Mouse (Mus musculus): ENCODE measurements at regions not wholly inside any gene's neighbourhood (a gene's known extent, or its start where the extent isn't known, plus 50 kb on each side); places are given as distances from the start of the nearest gene placed in this dataset.

DNA sequence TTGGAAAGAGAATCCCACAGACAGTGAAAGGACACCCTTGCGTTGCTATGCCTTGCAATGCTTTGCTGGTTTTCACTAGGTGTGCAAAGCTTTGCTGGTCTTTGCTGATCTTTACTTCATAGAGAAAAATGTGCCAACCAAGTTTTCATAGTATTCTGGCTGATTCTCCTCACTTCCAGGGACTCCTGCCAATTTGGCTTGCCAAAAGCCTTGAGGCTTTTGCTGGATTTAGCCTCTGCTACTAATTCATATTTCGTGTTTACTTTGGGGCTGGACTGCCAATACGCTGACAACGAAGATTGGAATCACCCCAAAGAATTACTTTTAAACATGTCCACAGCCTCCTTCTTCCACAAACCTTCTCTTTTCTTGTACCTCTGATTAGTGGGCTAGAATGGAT, 162.2 kb upstream of the Ednrb start:
- no peak for DNase-seq

DNA sequence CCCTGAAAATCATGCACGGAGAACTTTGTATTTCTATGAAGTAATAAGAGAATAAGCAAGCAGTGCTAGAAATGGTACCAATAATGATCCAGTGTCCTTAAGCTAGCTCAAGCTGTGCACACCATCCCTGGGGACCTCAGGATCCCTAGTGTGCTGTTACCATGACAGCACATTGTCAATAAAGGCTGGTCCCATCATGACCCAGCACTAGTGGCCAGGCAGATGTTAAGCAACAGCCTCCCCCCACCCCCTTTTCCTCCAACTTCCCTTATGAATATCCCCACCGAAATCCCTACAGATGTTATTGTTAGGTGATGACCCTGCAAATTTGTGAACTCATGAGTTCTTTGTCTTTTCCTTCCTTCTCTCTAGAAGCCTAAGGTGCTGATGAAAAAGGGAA, 160.9 kb upstream of the Ednrb start:
- no peak for DNase-seq

DNA sequence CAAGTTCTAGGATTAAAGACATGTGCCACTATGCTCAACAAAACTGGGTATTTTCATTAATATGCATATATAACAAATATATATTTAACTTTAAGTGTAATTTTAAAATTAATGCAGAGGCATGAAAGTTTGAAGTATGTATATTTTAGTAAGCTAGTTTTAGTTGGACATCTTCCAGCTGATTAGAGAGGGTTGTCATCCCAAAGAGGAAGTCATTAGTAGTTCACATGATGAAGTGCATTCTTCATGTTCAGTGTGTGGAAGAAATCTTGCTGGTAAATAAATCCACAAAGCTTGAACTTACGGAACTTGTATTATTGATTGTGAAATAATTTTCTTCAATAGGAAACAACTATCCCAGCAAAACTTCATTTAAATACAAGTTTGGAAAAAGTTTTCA, 158.2 kb upstream of the Ednrb start:
- no peak for DNase-seq

DNA sequence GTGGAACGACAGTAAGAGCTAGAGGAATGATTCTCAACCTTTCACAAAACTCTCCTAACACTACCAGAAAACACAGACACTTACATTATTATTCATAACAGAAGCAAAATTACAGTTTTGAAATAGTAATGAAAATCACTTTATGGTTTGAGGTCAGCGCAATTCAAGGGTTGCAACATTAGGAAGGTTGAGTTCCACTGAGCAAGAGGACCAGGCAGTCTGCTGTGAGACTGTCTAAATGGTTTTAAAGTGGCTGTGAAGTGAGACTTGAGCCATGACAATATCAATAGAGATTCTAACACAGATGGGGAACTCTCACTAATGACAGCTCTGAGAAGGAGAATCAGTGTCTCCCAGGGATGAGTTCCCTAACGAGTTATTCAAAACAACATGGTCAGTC, 146.2 kb upstream of the Ednrb start:
- no peak for DNase-seq

DNA sequence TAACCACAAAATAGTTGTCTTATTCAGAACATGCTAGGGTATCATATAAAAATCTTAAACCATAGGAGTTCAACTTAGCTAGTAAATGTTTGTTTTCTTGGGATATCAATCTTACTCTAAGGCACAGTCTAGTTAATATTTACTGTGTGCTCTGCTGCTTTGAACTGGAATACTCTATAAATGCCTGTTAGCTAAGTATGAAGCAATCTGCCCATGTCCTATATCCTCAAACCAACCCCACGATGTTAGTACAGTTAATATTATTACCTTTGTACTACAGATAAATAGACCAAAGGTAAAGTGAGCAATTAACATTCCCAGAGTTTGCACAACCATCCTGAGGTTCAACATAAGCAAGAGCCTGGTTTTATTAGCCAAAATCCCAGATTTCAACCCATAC, 145.7 kb upstream of the Ednrb start:
- DNase-seq = no peak

DNA sequence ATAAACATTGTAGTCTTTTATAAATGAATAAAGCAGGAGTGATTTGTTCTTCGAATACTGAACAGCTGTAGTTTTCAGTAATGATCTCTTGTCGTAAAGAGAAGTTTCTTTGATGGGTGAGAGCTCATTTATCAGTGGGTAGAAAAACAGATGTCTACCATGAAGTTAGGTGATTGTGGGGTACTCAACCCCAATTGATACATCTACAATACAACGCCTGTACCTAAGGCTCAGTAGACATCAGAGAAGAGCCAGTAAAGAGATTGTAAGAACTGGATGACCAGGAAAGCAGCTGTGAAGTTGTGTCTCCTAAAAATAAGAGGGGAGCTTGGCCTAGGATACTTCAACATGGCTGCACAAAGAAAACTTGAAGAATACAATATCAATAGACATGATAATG, 143.1 kb upstream of the Ednrb start:
- no peak for DNase-seq

DNA sequence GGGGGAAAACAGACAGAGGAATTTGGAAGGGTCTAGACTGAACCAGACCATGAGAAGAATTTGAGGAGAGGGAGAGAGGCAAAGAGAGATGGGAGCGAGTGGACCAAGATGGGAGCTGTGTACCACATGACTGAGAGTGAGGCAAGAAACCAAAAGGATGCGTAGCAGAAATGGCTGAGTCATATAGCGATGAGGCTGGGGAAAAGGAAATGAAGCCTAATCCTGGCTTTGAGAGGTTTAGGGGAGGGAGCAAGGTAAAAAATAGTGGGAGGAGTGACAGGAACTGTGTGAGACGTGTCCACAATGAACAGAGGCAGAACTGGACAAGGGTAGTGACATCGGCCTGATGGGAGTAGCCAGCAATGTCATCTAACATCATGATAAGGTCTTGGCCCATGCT, 140.1 kb upstream of the Ednrb start:
- DNase-seq = no peak

DNA sequence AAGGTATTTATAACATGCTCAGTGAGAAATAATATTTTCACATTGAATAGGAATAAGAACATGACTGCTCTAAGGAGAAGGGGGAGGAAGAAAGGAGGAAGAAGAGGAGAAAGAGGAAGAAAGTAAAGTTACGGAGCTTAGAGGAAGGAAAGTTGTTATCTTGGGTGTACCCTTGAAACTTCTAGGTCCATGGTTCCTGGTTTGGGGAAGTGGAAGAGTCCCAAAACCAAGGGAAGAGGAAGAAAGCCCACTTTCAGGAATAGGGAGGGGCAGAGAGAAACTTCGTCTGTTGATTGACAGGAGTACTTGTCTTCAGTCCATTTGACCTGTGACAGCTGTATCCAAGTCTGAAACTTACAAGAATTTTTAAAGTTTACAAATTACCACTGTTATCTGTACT, 134.6 kb upstream of the Ednrb start:
- no peak for DNase-seq

DNA sequence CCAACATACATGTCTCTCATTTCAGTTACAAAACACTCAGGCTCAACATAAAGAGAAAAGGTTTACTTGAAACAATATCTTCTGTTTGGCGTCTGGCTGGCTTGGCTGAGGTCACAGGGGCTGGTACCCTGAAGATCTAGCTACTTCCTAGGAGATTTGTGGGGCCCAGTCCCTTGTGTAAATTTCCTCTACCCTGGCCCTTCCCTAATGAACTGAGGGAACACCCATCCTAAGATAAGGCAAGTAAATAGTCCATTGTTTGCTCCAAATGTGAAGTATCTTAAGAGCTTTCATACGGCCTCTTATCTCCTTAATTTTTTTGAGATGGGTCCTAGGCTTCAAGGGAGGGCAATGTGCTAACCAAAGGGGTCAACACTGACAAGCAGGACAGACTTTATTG, 133.6 kb upstream of the Ednrb start:
- DNase-seq = no peak

DNA sequence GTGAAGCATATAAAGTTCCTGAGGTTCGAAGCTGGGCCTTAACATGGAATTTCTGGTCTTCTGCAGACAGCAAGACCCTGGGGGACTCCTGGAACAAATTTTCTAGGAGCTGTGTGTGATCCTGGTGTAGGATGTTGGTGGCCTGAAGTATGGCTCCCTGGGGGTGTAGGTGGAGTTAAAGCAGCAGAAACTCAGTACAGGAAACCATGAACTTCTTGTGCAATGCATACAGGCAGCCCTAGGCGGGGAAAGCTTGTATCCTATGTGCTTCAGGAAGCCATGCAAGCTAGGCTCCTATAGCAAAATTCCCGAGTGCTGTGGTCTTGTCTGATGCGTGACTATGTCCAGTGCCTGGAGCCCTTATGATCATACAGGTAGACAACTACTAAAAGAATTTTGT, 129.8 kb upstream of the Ednrb start:
- DNase-seq = no peak

DNA sequence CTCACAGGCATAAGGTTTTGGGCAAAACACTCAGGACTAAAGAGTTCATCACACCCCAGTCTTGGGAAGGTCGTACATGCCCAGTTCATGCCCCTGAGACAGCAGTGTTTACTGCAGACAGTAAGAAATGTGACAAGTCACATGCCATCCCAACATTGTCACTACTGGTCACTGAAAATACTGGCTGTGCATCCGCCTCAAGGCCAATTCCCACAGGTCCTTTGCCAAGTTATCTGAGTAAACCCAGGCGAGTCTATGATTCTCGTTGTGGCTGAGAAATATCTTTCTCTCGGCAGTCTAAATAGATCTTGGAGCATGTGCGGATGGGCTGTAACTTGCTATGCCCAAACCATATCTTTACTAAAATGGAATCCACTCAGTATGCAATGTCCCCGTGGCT, 128.9 kb upstream of the Ednrb start:
- no peak for DNase-seq

DNA sequence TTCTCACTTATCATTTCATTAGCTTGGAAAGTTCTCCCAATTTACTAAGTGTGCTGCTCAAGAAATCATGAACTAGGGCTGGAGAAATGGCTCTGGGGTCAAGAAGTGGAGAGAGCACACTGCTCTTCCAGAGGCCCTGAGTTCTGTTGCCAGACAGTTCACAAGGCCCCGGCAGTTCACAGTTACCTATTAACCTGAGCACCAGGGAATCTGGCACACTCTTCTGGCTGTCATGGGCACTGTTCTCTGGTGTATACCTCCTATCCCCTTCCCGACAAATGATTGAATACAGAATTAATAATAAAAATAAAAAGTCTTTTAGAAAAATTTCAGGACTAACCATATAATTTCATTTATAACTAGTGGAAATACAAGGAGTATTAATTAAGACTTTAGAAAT, 125.1 kb upstream of the Ednrb start:
- DNase-seq = no peak

DNA sequence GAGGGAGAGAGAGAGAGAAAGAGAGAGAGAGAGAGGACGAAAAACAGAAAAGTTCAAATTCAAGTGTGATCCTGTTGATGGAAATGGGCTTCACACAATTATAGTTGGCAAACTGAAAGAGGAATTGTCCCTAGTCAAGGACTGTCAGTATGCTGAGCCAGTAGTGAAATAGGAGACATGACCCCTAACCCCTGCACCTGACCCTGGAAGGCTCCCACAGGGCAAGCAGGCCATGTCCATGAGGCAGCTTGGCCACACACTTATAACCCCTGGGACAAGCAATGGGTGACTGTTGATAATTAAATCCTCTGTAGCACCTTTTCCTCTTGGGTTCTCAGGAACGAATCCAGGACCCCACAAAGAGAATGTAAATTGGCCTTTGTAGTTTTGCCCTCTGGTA, 122.1 kb upstream of the Ednrb start:
- no peak for DNase-seq

DNA sequence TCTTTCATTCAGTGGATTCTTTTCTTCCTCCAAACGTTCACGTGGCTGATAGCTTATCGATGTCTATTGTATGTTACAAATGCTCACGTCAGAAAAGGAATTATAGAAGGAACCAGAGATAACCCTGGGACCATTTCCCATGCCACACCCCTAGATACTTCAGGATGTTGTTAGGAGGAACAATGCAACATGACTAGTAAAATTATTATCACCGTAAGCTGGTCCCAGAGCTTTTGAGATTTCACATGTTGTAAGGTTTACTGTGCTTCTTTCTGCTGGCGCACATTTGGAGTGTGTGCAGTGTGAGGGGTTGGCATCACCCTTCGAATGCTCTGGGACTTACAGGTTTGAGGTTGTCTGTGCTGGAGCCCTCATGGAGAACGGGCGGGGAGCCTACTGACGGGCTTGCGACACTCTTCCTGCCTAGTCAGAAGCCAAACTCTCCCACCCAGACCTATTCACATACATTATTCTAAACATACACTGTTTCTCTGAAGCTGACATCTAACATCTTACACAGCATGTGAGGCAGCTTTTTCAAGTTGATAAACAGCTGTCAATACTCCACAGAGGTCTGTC, 118.2 kb upstream of the Ednrb start:
- DNase-seq = no peak

DNA sequence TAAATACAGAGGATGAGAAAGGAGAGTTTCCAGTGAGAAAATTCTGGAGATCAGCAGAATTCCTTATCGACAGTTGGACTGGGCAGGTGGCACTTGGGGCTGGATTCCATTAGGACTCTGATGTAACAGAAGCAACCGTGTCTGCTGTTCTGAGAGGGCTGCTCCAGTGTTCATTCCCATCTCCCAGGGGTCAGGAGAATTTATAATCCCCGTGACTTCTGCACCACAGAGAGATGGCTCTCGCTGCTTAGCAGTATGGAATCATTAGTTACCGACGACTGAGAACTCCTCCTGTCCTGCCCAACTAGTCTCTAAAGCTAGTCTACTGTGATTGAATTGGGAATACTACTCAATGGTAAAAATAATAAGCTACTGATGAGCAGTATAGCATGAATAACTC, 107.7 kb upstream of the Ednrb start:
- DNase-seq = no peak

DNA sequence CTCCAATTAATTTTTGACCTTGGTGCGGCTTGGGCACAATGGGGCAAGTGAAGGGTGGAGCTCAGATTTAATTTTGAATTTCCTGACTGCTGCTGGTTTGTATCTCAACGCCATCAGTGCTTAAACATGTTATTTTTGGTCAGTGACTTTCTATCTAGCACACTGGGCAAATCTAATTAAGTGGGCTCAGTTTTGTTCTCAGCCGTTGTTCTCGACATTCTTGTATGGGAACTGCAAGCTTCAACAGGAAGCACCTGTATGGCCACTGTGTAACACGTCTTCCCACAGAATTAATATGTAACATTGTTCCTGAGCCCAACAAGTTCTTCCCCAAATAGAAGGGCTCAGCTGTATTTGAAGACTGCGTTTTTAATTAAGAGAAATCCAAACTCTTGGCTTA, 105.7 kb upstream of the Ednrb start:
- DNase-seq = no peak

DNA sequence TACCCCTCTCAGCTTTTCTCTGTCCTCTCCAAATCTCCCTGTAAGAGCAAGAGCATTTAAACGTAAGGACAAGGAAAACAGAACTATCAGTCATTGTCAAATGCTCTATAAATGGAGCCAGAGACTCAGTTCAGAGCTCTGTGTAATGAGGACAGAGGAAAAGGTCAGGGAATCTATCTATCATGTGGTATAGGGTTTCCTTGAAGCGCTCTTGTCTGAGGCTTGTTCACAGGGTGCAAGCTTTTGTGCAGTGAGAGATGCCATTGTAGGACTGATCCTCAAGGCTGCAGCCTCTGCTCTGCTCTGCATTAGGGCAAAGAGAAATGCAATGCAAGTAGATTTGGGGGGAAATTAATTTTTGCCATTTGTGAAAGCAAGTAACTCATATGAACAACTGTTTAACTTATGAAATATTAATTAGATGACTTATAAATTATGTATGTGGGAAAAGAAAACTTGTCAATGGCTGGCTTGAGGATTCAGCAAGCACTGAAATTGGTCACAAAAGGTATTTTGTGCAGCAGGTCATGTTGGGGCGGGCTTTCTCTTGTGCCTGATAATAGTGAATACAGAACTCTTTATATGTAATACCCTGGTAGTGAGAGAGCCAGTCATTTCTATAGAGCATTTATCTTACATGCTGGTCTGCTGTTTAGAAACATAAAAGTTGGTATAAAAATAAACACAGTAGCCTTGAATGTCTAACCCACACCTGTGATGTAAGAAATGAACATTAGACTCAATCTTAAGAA, 104.0 kb upstream of the Ednrb start:
- no peak for DNase-seq

DNA sequence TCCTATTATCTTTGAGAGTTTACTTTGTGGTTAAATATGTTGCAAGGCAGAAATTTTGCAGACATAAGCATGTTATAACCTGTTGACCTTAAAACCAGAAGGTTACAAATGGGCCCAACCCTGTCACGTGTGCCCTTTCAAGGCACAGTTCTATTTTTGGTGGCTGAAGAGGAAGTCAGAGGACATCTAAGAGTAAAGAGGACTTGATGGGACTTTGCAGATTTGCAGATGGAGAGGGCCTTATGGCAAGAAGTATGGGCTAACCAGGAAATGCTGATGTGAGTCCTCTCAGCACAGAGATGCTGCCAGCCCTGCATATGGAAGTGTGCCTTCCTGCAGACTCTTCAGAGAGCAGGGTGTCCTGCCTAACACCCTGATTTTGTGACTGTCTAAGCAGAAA, 101.6 kb upstream of the Ednrb start:
- DNase-seq = no peak

DNA sequence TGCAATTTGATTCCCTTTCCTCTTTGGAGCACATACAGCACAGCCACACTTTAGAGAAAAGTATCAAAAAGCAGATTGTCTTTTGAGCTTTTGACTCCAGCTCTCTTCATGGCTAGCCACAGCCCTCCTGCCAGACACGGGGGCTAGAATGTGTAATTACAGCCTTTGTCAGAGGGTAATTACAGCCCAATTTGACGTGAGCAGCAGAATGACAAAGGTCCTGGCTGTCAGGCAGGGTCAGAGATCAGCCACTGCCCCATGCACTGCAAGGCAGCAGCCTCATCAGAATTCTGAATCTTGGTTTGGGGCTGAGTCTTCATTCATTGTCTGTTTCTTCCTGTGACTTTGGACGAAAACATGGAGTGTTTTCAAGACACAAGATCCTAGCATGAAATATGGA, 95.7 kb upstream of the Ednrb start:
- DNase-seq = no peak

DNA sequence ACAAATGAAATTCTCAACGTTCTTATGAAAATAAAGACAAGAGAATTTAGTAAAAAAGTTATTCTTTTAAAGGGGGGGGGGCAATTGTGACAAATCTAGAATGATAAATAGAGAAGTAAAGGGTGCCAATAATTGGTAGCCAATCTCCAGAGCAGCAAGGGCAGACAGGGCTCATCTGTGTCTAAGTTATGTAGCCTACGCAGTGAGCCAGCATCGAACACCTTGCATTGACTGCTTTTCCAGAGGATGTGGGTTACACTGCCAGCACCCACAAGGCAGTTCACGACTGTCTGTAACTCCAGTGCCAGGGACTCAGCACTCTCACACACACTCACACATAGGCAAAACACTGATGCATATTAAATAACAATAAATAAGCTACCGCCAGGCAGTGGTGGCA, 94.7 kb upstream of the Ednrb start:
- no peak for DNase-seq

DNA sequence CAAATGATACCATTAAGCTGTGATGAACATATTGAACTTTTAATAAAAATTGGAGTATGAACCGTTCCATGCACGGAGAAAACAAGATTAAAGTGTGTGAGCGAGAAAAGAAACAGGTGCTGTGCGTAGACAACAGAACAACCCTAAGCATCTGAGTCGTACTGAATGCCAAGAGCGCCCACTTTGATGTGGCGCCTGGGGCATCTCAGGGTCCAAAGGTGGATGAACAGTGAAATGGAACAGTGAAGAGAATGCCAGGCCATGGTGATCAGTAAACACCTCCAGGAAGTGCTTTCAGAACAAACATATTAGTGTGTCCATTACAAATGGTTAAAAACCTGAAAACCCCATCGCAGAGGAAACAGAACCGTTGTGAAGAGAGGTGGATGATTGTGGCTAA, 94.0 kb upstream of the Ednrb start:
- no peak for DNase-seq

DNA sequence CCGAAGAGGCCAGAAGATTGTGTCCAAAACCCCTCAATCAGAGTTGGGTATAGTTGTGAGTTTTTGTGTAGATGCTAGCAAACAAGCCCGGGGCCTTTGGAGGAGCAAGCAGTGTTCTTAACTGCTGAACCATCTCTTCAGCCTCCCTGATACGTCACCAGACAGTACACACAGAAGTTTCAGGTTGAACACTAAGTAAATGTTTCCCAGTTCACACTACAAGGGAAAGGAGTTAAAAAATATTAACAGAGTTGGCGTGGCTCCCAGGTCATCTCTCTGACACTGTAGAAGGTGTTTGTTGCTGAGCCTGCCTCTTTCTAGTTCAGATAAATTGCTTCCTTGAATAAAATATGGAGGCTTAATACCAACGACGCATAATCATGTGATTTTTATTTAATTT, 93.5 kb upstream of the Ednrb start:
- DNase-seq = no peak

DNA sequence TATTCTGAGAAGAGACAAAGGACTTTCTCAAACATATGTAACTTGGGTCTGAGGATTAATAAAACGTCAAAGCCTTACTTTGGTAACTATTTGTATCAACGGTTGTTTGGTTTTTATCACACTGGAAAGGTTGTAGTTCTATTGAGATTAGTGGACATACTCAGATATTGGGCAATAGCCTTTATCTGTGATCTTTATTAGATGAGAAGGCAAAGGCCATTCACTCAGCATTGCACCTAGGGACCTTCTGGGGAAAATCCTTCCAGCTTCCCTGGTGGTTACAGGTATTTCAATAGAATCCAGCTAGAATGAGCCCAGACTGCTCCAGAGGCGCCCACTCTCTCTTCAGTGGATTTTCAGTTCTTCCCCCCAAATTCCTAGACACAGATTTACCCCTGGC, 89.6 kb upstream of the Ednrb start:
- no peak for DNase-seq

DNA sequence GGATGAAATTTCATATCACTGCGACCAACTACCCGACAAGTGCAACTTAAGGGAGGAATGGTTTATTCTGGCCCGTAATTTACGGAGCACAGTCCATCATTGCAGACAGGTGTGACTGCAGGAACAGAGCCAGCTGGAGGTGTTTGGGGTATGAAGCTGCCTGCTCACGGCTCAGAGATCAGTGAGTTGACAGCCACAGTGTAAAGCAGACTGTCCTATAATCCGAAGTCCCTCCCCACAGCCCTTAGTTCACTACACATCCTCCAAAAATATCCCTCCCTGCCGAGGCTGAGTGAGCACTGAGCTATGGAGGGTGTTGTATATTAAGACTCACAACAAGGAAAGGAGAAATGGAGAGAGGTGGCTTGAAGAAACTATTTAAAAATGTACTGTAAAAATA, 88.0 kb upstream of the Ednrb start:
- DNase-seq = no peak

DNA sequence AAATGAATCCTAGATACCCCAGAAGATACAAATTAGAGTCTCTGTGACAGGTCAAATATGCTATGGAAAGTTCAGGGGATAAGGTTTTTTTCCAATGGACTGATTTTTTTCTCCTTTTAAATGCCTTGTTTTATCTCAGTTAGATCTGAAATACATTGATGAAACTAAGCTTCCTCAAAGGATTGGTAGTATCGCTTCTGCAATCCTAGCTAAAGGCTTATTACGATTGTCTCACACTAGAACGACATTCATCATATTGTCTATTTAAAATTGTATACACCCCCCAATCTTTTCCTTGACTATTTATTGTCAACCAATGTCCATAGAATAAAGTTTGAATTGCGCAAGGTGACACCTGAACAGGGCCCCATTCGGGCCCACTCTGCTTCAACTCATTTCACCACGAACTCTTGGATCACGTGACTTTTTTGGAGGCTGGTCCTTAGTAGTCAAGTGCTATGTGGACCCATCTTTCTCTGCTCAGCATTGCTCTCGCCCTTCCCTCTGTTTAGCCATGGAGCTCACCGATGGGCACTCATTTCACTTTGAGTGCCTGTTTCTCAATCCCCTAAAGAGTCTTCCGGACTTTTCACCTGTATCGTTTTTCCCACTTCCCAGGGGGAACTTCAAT, 85.6 kb upstream of the Ednrb start:
- DNase-seq = no peak

Measured in cerebellum, adult 9-11 months (tissue).